Mouse (Mus musculus) fat pad, adult 2 months (tissue): ENCODE results near the gene Isoc2a.
"Not testable (repeated sequence)": the region's sequence is repeated elsewhere in the genome, so short reads cannot be mapped to it uniquely, and the experiment has no call there.

Source experiments
- DNase-seq: peaks from one replicate; pipeline ENCODE4 v3.0.0-alpha.2; 2011; ENCODE audit warnings: low read depth, low spot score; ENCODE audit errors: extremely low read depth

Gene Isoc2a

DNA sequence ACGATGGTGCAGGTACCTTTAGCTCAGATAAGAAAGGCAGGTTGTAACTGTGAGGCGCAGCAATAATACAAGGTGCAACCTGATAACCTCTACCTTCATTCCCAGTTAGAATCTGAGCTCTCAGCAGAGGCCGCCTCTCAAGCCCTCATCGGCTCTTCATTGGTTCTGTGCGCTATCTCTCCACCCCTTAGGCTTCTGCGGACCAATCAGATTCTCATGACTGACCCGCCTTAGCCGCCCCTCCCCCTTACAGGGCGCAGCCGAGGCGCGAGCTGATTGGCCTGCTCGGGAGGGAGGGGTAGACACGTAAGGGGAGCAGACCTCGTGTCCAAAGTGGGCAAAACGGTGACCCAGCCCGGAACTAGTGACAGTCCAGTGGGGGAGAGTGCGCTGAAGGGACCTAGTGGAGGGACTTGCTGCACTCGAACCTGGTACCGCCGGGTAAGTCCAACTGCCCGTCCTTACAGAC lies at the start of gene Isoc2a:
Gene Isoc2a, plus strand, starts transcription at position 401 of the 469 bp plus-strand sequence.
- DNase-seq = peak; percentile 65

DNA sequence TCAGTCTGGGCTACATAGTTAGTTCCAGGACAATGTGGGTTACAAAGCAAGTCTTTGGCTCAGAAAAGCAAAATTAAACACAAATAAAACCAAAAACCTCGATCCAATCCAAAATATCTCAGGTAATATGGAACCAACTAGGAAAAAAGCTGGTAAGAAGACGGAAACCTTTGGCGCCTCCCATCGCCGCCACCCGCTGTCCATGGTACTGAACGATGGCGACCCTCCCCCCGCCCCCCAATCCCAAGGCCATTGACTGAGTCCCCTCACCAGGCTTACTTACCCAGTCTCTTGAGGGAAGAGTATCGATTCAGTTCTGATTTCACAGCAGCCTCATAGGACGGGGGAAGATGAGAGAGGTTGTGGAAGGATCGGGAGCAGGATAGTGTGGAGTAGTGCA lies 46.5 kb upstream of the Isoc2a start:
- no peak for DNase-seq

DNA sequence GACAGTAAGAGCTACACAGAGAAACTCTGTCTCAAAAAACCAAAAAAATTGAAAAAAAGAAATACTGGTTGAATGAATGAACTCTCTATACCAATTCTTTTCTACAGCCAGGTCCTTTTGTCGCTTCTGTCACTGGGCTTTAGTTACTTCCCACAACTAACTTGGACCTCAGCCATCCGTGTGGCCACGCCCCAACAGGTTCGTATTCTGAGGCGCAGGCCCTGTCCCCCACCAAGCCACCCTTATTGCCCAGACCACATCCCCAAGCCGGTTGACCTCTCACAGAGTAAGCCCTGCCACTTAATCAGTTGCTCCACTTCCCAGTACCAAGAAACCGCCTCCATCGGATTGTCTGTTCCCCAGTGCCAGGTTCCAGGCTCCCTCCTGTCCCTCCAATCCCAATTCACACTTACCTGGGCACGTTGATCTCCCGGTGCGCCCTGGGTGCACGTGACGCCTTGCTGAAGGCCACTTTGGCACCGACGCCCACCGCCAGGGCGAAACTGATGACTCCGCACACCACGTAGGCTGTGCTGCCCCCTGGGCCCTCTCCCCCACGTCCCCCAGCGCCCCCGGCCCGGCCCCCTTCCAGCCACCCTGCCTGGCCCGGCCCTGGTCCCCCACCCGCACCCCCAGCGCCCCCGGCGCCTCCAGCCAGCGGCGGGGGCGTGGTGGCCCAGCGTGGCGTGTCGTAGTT lies 41.2 kb upstream of the Isoc2a start:
- DNase-seq = no peak

DNA sequence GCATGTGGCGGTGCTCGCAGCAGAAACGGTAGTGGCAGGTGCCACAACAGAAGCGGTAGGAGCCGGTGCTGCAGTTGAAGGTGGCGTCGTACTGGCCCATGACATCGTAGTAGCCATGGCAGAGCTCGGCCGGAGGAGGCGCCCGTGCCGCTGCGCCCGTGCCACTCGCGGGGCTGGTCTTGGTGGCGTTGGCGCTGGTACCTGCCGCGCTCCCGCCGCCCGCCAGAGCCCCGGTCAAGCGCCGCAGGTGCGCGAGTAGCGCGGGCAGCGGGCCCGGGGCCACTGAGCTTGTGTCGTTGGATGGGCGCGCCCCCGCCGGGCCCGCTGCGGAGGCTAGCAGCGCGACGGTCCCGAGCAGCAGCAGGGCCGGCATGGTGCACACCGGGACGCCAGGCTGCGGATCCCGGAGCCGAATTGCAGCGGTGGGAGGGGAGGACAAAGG lies 40.6 kb upstream of the Isoc2a start:
- no peak for DNase-seq

DNA sequence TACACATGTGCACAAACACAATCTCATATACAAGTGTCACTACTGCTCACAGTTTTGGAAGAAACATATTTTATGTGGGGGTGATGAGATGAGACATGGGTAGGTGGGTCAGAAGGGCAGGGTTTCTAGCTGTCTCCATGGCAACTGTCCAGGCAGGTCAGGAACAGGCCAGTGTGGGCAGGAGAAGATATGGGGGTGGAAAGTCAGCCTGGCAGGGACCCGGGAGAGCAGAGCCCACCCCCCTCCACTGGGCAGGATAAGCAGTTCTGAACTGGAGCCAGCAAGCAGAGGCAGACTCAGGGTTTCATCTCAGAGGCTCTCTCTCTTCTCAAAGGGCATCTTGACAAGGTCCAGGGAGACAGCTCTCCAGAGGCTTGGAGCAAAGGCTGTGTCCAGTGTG lies 39.3 kb upstream of the Isoc2a start:
- no peak for DNase-seq

DNA sequence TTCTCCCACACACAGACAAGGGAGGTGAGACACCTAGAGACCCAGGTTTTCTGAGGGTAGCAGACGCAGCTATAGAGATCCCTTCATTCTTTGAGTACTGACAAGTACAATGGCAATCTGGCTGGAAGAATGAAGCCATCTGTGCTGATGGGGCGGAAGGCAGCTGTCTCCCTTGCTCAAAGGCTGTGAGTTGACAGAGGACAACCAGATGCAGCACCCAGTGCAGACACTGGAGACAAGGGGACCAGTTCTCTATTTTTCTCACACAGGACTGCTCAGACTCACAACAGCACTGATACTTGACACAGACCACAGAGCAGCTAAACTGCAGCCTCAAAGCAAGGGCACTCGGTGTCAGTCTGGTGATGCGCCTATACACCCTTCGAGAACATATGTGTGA lies 34.9 kb upstream of the Isoc2a start:
- no peak for DNase-seq

DNA sequence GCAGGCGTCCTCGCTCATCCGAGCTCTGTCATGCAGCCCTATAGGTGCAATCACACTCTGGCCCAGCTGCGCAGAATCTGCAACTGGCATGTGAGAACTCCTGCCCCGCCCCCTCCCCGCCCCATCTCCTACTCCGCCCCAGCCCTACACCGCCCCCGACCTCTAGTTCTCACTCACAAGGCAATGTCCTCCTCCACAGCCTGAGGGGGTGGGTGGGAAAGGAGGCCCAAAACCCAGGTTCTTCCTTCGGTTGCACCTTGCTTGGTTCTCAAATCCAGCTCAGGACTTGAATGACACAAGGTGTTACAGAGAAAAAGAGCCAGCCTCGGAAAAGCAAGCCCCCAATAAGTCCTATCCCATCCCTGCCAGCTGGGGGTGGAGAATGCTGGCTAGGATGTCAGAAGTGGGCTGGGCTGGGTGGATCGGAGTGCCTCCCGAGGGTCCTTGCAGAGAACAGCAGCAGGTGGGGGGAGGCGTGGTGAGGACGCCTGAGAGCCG lies 34.3 kb upstream of the Isoc2a start:
- no peak for DNase-seq

DNA sequence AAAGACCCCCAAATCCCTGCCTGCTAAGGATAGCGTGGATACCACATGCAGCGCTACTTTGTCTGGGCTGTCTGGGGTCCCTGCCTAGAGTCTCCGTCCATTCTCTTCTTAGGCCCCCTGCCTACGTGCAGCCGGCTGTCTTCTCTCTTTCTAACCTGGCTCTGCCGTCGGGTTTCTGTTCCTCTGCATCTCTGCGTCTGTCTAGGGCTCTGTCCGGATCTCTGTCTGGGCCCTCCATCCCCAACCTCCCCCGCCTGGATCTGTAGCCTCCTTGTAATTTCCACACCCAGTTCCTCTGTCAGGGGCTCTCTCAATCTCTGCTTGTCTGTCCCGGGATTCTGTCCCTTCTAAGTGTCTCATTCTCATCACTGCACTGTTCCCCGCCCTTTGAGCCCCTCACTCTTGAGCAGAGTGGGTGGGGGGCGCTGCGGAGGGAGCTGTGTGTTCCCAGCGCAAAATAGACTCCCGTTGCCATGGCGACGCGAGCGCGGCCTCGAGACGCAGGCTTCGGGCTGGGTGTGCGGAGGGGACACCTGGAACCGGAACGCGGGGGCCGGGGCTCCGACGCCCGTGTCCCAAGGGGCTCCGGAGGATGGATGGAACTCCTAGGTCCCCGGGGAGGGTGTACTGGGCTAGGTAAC lies 33.2 kb upstream of the Isoc2a start:
- no peak for DNase-seq

DNA sequence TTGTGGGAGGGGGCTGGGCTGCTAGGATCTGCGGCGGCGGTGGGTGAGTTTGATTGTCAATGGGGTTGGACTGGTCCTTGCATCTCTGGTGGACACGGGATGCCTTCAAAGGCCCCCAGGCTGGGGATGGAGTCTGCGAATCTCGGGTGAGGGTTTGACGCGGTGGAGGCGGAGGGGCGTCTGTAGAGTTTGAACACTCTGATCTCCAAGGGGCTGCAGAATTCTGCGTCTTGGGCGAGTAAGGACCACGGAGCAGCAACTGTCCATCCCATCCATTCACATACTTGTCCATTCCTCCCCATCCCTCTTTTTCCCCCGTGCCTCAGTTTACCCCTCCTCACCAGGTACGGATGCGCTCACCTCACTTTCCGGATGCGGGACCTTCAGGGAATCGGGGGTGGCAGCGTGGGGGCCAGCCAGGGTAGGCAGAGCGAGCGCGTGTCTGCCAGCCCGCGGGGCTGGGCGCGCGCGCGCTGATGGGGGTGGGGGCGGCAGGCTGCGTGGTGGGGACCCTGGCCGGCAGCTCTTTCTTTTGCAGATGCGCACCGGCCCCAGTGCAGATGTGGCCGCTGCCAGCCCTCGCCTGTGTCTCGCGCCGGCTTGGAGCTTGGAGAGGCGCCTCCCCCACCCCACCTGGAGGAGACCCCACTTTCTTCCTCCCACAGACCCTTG lies 32.6 kb upstream of the Isoc2a start, which contains the start of gene Shisa7:
Gene Shisa7, minus strand, starts transcription at position 452 of the 672 bp plus-strand sequence.
- no peak for DNase-seq

DNA sequence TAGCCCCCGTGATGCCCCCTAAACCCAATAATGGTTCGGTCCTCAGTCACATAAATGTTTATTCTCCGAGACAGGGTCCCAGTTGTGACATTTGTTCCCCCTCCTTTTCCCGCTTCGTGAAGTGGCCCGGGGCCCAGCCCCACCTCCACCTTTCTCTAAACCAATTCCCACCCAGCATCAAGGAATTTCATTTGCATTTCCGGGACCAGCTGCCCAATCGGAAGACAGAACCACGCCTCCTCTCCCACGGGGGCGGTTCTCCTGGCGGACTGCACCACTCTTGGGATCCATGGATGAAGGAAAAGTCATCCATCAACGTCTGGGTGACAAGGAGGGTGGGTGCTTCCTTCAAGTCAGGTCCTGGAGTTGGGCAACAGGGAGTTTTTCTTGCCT lies 32.0 kb upstream of the Isoc2a start:
- DNase-seq = no peak

DNA sequence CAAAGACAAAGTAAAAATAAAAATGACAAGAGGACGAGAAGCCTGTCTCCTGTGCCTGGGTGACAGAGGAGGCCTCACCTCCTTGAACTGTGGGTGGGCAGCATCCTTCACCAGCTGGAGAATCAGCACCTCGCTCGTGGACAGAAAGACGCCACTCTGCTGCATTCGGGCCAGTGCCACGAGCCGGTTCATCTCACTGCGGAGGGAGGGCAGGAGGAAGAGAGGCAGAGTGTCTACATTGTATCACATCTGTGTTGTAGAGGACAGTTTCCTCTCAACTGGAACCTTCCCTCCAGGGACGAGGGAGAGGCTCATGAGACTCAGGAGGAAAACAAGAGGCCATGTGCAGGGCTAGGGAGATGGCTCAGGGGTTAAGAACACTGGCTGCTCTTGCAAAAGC lies 27.6 kb upstream of the Isoc2a start:
- no peak for DNase-seq

DNA sequence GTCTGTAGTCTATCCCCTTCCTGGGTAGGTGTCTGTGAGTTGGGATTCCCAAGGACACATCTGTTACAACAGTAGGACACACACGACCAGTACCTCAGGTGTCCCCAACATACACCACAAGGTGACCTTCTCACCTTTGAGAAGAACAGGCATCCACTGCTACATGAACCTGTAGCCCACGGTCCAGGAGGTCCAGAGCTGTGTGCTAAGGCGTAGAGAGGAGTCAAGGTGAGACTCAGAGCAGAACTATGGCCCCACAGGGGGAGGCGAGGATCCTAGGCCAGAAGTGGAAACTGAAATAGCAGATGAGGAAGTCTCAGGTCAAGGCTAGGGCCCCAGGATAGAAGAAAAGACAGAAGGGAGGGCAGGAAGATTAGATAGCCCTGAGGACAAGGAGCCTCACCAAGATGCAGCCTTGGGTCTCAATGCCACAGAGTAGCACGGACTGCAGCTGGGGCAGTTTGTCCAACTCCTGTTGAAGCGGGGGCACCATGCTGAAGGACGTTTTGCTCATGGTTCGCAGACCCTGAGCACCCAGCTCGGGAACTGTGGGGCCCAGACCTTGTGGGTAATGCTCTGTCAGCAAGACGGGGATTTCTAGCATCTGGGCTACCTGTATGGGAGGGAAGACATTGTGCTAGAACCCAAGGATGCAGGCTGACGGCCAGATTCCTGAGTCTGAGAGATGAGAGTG lies 26.2 kb upstream of the Isoc2a start:
- DNase-seq = no peak

DNA sequence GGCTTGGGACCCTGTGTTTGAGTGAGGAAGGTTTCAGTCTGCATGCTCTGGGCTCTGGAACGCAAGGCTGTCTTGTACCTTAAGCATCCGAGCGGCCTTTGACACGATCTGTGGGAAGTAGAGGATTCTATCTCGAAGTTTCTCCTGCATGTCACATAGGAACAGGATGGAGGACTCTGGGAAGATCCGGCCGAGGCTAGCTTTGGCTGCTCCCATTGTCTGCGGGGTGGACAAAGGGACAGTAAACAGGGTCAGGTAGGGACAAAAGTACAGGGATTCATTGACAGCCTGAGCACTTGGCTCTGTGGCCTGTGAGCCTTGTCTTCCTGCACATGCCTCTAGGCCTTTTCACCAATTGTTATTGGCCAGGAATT lies 25.7 kb upstream of the Isoc2a start:
- DNase-seq = no peak

DNA sequence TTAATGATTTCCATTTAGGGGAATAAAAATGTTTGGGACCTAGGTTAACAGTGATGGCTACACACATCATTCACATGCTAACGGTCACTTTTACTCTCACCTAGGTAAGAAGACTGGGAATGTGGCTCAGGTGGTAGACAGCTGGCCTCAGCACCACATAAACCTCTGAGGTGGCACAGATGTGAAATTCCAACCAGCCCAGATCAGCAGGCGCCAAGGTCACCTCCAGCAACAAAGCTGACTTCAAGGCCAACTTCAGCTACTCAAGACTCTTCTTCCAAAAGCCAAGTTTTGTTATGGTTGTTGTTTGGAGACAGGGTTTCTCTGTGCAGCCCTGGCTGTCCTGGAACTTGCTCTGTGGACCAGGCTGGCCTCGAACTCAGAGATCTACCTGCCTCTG lies 23.3 kb upstream of the Isoc2a start:
- no peak for DNase-seq

DNA sequence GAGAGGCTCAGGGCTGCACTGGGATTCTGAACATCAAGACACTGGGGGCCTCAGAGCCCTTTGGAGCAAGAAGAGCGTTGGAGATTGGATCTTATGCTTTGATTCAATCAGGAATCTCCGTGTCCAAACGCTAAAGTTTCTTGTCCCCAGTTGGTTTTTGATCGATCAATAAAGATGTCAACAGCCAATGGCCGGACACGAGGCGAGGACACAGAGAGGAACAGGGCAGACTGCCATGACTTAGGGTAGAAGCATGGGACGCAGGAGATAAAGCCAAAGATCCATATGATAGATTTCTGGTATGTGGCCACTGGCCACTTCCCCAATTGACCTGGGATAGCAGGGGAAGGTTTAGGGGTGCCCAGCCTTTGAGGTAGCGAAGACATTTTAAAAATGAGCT lies 20.4 kb upstream of the Isoc2a start:
- no peak for DNase-seq

DNA sequence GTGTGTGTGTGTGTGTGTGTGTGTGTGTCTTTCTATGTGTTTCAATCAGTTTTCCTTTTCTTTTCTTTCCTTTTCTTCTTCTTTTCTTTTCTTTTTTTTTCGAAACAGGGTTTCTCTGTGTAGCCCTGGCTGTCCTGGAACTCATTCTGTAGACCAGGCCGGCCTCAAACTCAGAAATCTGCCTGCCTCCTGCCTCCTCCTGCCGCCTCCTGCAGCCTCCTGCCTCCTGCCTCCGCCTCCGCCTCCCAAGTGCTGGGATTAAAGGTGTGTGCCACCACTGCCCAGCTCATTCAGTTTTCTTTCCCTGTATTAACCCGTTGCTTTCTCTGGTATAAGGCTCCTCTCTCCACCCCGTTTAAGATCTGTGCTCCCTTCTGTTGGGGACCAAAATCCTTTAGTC lies 19.6 kb upstream of the Isoc2a start:
- DNase-seq = no peak

DNA sequence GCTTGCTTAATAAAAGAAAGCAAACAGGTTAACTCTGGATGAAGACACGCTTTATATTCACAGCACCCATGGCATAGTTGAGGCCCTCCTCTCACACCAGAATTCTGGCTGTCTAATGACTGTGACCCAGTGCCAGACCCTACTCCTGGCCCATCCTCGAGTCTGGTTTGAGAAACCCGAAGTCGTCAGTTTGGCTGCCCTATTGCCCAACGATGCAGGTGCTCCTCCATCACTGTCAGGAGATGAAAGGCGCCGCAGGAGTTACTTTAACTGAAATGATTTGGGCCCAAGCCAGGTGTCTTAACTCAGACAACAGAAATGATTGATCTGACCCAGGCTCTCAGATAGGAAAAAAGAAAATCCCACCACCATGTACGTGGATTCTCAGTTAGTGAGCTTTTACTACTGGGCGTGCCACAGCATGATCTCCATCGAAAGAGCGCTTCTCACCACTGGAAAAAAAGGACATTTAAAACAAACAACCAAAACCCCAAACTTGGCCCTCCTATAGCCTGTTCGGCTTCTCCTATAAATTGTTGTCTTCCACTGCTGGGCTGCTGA lies 17.5 kb upstream of the Isoc2a start:
- peak; percentile 34 for DNase-seq

DNA sequence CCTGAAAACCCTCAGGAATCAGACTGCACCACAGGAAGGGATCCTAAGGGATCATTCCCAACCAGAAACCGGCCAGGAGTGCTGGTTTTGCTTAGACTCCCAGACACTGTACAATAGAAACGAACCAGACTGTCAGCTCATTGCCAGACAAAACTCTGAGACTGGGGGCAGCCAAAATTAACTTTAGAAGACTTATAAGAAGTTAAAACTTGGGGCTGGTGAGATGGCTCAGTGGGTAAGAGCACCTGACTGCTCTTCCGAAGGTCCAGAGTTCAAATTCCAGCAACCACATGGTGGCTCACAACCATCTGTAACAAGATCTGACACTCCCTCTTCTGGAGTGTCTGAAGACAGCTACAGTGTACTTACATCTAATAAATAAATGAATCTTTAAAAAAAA lies 16.0 kb upstream of the Isoc2a start:
- not testable (repeated sequence) for DNase-seq

DNA sequence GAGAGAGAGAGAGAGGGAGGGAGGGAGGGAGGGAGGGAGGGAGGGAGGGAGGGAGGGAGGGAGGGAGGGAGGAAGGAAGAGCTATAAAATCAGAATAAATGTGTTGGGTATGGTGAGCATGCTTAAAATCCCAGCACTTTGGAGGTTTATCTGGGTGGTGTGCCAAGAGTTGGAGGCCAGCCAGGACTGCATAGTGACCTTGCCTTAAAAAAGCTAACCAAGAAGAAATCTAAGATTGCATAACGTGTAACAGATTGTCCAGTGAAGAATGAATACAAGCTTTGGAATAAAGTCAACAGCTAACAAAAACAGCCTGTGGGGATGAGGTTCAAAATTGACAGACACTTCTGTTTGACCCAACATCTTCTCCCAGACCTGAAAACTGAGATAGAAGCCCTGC lies 13.9 kb upstream of the Isoc2a start:
- peak; percentile 92 for DNase-seq

DNA sequence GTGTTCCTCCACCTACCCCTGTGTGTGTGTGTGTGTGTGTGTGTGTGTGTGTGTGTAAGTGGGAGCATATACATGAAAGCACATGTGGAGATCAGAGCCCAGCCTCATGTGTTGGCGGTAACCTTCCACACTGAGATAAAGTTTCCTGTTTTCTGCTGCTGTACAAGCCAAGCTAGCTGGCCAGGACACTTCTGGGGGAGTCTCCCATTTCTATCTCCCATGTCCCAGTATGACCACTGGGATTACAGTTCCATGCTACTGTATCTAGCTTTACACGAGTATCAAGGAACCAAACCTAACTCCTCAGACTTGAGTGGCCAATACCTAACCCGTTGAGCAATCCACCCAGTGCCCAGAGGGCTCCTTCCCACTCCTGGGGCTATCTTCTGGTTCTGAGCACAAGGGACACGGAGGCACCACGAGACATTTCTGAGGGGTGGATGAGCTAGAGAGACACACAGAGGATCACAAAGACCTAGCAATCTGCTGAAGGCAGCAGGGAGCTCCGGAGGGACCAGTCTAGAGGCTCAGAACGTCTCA lies 13.3 kb upstream of the Isoc2a start:
- DNase-seq = no peak
